Mouse (Mus musculus) midbrain, embryonic 11.5 days (tissue): ENCODE results near the gene Taok1. TPM values are rescaled to one million over a fixed set of nuclear protein-coding genes. Genes with fewer than 3 reads are reported as not detected.

Source experiments
- ATAC-seq: fragments of 200-750 bp; cut with Nextera tagmentation; 2 replicates; pipeline ENCODE4 v1.8.0; 2017; ENCODE audit warnings: moderate TSS enrichment, moderate library complexity; ENCODE audit not compliant: low FRiP score
- DNase-seq: peaks from one replicate; pipeline ENCODE4 v3.0.0; 2015; ENCODE audit warnings: low spot score; ENCODE audit errors: missing footprints
- H3K27ac ChIP-seq: fragments of 300-500 bp; sonication (generic); 2 replicates; pipeline ENCODE4 v1.5.1; 2014; ENCODE audit warnings: low read depth, low read length
- H3K27me3 ChIP-seq: fragments of 300-500 bp; sonication (generic); 2 replicates; pipeline ENCODE4 v1.6.1; 2014; ENCODE audit warnings: mild to moderate bottlenecking, low read length, moderate library complexity, mixed read lengths; ENCODE audit not compliant: control insufficient read depth, insufficient read depth
- H3K36me3 ChIP-seq: fragments of 300-500 bp; sonication (generic); 2 replicates; pipeline ENCODE4 v1.6.1; 2014; ENCODE audit warnings: mild to moderate bottlenecking, low read length, moderate library complexity, mixed read lengths; ENCODE audit not compliant: control insufficient read depth, insufficient read depth
- H3K4me1 ChIP-seq: fragments of 300-500 bp; sonication (generic); 2 replicates; pipeline ENCODE4 v1.6.1; 2014; ENCODE audit warnings: low read length; ENCODE audit not compliant: control insufficient read depth, insufficient read depth
- H3K4me2 ChIP-seq: fragments of 300-500 bp; sonication (generic); 2 replicates; pipeline ENCODE4 v1.6.1; 2014; ENCODE audit warnings: mild to moderate bottlenecking, moderate library complexity
- H3K4me3 ChIP-seq: fragments of 300-500 bp; sonication (generic); 2 replicates; pipeline ENCODE4 v1.5.1; 2014; ENCODE audit warnings: low read depth, low read length
- H3K9ac ChIP-seq: fragments of 300-500 bp; sonication (generic); 2 replicates; pipeline ENCODE4 v1.6.1; 2014; ENCODE audit warnings: low read length
- H3K9me3 ChIP-seq: fragments of 300-500 bp; sonication (generic); 2 replicates; pipeline ENCODE4 v1.6.1; 2016; ENCODE audit warnings: low read length; ENCODE audit not compliant: control insufficient read depth
- WGBS: fragments of 180-500 bp; shearing (Covaris S2); extraction: QIAGEN DNeasy Blood & Tissue Kit; methylation state at CpG from one replicate; pipeline ENCODE4 v1.1.7; 2014; 5-methylcytosine and 5-hydroxymethylcytosine counted together
- polyA plus RNA-seq: library from polyadenylated mRNA; unstranded; fragments of >200 nt; fragmentation: Nextera tagmentation; extraction: Ambion mirVana; gene quantifications from 2 replicates; pipeline ENCODE4 v1.2.1, GENCODE M21; 2014

The Taok1 gene
- polyA plus RNA-seq, 1 experiment from 2014 or later: 21.0 TPM

DNA sequence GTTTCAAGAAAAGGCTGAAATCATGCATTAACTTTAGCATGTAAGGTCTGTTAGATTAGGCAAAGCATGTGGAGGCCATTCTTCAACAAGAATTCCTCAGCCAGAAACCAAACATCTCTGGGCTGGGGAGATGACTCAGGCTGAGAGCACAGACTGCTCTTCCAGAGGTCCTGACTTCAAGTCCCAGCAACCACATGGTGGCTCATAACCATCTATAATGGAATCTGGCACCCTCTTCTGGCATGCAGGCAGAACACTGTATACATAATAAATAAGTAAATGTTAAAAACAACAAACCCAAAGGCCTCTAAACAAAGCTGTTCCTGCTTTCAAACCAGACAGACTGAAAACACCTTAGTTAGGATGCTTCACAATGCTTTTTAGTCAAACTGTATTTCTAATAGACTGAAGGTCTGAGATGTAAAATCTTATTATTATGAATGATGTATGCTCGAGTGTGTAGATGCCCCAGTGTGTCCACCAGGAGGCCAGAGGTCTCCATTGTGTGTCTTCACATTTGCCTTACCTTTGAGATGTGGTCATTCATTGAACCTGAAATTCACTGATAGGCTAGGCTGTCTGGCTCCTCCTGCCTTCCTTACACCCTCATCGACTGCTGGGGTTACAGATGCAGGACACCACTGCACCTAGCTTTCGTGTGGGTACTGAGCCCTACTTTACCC is 81.7 kb downstream of the Taok1 start:
- Histone ChIP-seq H3K27ac (no peak overlapping the region), H3K4me2 (no peak overlapping the region), H3K36me3 (no peaks in the 10 kb centered on the region), H3K27me3 (no peaks in the 10 kb centered on the region), H3K9ac (no peak overlapping the region), H3K9me3 (no peaks in the 10 kb centered on the region), H3K4me3 (no peak overlapping the region), H3K4me1 (no peaks in the 10 kb centered on the region)
- WGBS: 78% methylated on average over 3 of the region's 3 CpGs
- DNase-seq (no peak), ATAC-seq (no peak)

DNA sequence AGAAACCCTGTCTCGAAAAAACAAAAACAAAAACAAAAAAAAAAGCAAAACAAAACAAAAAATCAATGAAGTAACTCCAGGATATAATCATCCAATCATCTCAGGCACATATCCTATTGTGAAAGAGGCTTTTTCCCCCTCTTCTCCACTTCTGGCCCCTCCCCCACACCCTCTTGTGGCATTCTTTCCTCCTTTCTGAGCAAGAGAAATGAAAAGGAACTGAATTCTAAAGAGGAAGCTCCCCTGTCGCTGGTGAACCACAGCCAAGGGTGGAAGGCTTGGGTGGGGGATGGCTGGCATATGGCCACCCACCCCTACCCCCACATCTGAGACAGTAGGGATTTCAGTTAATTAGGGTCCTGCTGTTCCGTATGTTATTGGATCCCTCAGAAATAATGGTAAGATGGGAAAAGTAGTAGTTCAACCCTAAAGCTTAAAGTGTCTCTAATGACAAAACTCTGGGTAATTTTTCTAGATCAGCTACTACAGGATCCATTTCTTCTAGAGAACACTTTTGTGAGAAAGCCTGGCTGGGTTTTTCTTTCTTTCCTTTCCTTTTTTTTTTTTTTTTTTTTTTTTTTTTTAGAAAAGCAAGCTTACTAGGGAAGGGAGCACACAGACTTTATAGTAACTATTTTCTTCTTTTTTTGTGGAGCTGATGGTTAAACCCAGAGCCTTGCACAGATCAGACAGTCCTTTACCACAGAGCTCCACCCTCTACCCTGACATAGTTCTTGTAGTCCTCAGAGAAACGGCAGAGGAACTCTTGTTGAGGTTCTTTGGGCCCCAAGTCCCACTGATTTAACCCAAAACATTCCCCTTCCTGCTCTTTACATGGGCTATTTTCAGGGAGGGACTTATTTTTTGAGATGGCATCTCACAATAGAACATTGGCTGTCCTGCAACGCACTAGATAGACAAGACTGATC is 86.8 kb downstream of the Taok1 start:
- Histone ChIP-seq H3K9ac (no peak overlapping the region), H3K4me1 (peaks cover 6% of the 10 kb centered on the region), H3K4me3 (no peak overlapping the region), H3K27ac (no peak overlapping the region), H3K36me3 (no peaks in the 10 kb centered on the region), H3K27me3 (peaks cover 9% of the 10 kb centered on the region), H3K4me2 (no peak overlapping the region), H3K9me3 (no peaks in the 10 kb centered on the region)
- no peak for ATAC-seq
- DNase-seq: no peak
- 57% methylated on average over 5 of the region's 5 CpGs for WGBS

DNA sequence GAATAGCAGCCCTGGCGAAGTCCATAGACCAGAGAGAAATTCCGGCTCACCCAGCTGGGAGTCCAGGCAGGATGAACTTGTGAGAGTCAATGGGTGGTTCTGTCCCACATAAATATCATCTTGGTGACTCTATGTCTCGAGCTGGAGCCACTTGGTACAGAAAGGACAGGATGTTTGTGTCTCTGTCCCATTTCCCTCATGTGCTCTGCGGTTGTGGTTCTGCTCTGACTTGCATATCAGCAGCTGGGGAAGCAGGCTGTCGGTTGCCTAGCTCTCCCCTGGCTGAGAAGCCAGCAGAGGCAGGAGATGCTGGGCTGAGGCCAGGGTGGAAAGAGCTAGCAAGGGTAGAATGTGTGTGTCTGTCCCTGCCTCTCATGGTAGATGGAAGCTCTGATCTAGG is 88.6 kb downstream of the Taok1 start, which contains the start of gene Gm10392:
Gene Gm10392 (minus strand): TSS at position 156 of the 400 bp plus-strand sequence.
- H3K9ac ChIP-seq: no peak within 1 kb of the TSS
- no peaks in the 10 kb centered on the region for H3K36me3 ChIP-seq
- 78% methylated on average over 5 of the region's 5 CpGs for WGBS
- H3K27ac ChIP-seq: no peak within 1 kb of the TSS
- H3K4me2 ChIP-seq: no peak within 1 kb of the TSS
- DNase-seq (no peak), ATAC-seq (no peak)
- H3K4me1 ChIP-seq: peaks cover 22% of the 10 kb centered on the region
- no peak within 1 kb of the TSS for H3K4me3 ChIP-seq
- no peaks in the 10 kb centered on the region for H3K9me3 ChIP-seq
- H3K27me3 ChIP-seq: peaks cover 14% of the 10 kb centered on the region

DNA sequence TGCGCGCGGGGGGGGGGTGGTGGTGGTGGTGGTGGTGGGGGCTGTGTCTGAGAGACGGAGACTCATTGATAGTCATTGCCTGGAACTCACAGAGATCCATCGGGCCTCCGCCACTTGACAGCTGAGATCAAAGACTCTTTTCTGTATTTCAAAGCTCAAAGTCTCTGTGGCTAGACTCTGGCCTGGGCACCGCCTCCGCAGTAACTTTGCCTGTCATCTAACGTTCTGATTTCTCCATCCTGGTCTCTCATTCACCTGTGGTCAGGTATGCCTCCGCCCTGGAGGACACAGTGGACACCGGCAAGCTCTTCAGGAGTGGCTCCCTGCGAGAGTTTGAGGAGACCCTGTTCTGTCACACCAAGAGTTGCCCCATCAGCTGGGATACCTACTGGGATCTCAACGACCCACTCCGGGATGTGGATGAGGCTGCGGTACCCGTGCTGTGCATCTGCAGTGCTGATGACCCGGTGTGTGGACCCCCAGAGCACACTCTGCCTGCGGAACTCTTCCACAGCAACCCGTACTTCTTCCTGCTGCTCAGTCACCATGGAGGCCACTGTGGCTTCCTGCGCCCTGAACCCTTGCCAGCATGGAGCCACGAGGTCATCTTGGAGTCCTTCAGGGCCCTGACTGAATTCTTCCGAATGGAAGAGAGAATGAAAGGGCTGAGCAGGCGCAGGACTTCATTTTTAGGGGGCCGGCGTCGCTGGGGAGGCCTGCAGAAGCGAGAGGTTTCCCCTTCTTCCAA is 89.4 kb downstream of the Taok1 start:
- Histone ChIP-seq H3K9ac (no peak overlapping the region), H3K4me3 (no peak overlapping the region), H3K27me3 (peaks cover 14% of the 10 kb centered on the region), H3K9me3 (no peaks in the 10 kb centered on the region), H3K27ac (no peak overlapping the region), H3K36me3 (no peaks in the 10 kb centered on the region), H3K4me2 (no peak overlapping the region), H3K4me1 (peaks cover 29% of the 10 kb centered on the region)
- WGBS: 83% methylated on average over 27 of the region's 27 CpGs
- no peak for DNase-seq
- no peak for ATAC-seq

- no peak overlapping the region for H3K27ac ChIP-seq
- no peak for DNase-seq
Measured at GRCm38 (mm10) chr11:77516553-77517425, 90.8 kb downstream of the Taok1 start.

DNA sequence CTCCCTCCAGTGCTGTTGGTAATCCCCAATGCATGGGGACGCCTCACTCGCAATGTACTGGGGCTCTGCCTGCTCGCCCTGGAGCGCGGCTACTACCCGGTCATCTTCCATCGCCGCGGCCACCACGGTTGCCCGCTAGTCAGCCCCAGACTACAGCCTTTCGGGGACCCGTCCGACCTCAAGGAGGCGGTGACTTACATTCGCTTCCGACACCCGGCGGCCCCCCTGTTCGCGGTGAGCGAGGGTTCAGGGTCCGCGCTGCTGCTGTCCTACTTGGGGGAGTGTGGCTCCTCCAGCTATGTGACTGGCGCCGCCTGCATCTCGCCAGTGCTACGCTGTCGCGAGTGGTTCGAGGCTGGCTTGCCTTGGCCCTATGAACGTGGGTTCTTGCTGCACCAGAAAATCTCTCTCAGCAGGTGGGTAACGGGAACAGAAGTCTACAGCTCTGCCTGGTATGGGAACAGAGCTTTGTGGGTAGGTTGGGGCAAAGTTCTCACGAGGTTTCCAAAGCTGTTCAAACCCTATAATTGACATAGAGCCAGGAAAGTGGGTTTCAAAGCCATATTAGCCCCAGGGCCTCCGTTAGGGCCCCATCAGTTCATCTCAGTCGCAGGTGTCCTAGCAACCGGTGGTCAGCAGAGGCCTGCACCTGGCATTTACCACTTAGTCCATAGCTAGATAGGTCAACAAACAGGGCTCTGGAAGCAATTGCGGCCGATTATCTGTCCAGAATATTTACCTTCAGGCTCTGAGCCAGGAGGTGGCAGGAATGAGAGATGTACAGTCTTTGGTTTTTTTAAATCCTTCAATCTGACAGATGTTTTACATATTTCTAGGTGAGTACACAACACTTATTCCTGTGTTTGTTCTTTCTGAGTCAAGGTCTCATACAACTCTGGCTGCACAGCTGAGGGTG is 91.7 kb downstream of the Taok1 start, which contains the start of gene Trp53i13:
Gene Trp53i13 (minus strand): TSS at position 344 of the 916 bp plus-strand sequence.
- H3K27me3 ChIP-seq: peaks cover 14% of the 10 kb centered on the region
- H3K27ac ChIP-seq: no peak within 1 kb of the TSS; the same call in 1 of the 2 replicates
- 7% methylated on average over 39 of the region's 39 CpGs for WGBS
- H3K4me2 ChIP-seq: peak within 1 kb of the TSS; percentile 81
- H3K9me3 ChIP-seq: no peaks in the 10 kb centered on the region
- H3K4me1 ChIP-seq: peaks cover 33% of the 10 kb centered on the region
- H3K9ac ChIP-seq: peak within 1 kb of the TSS; percentile 55
- H3K4me3 ChIP-seq: peak within 1 kb of the TSS; percentile 41
- DNase-seq (peak; percentile 90), ATAC-seq (no peak)
- H3K36me3 ChIP-seq: no peaks in the 10 kb centered on the region

More at GRCm38 (mm10) chr11:77516553-77517425, 90.8 kb downstream of the Taok1 start:
- H3K4me2 ChIP-seq: no peak overlapping the region
- H3K36me3 ChIP-seq: no peaks in the 10 kb centered on the region
- peaks cover 33% of the 10 kb centered on the region for H3K4me1 ChIP-seq
- ATAC-seq: no peak
- no peak overlapping the region for H3K4me3 ChIP-seq
- H3K9ac ChIP-seq: no peak overlapping the region
- 51% methylated on average over 5 of the region's 5 CpGs for WGBS
- H3K27me3 ChIP-seq: peaks cover 14% of the 10 kb centered on the region
- no peaks in the 10 kb centered on the region for H3K9me3 ChIP-seq

- Histone ChIP-seq H3K36me3 (no peaks in the 10 kb centered on the region), H3K9me3 (no peaks in the 10 kb centered on the region), H3K27ac (no peak within 1 kb of the TSS; the same call in 1 of the 2 replicates), H3K9ac (peak within 1 kb of the TSS; percentile 55), H3K27me3 (peaks cover 14% of the 10 kb centered on the region), H3K4me1 (peaks cover 33% of the 10 kb centered on the region), H3K4me3 (peak within 1 kb of the TSS; percentile 41), H3K4me2 (peak within 1 kb of the TSS; percentile 81)
- 0% methylated on average over 66 of the region's 72 CpGs for WGBS
- peak; percentile 71 for ATAC-seq
- DNase-seq: peak; percentile 98
Measured at GRCm38 (mm10) chr11:77514832-77515636, 92.6 kb downstream of the Taok1 start, which contains the start of gene Abhd15. Gene Abhd15, plus strand, starts transcription at chr11:77515121.
